Mouse (Mus musculus): ENCODE measurements around the gene Cep170b.

Gene Cep170b

GRCm38 (mm10) chr12:112764141-112764540 is 43.9 kb downstream of the Cep170b start:
- no peak for DNase-seq (ENCODE audit: low spot score in 2 of 2)

GRCm38 (mm10) chr12:112764991-112765390 is 44.7 kb downstream of the Cep170b start:
- no peak for DNase-seq (ENCODE audit: low spot score in 2 of 2)

- no peak for DNase-seq (ENCODE audit: low spot score in 2 of 2)
These were observed 46.3 kb downstream of the Cep170b start for GRCm38 (mm10) chr12:112766586-112766985.

- no peak for DNase-seq (ENCODE audit: low spot score in 2 of 2)
These were observed 47.0 kb downstream of the Cep170b start for GRCm38 (mm10) chr12:112767036-112767890.

- no peak for DNase-seq (ENCODE audit: low spot score in 2 of 2)
These were observed 47.9 kb downstream of the Cep170b start for GRCm38 (mm10) chr12:112768166-112768565.

GRCm38 (mm10) chr12:112769031-112769430 is 48.8 kb downstream of the Cep170b start:
- no peak for DNase-seq (ENCODE audit: low spot score in 2 of 2)

GRCm38 (mm10) chr12:112769751-112770150 is 49.5 kb downstream of the Cep170b start:
- no peak for DNase-seq (ENCODE audit: low spot score in 2 of 2)

GRCm38 (mm10) chr12:112770396-112770795 is 50.1 kb downstream of the Cep170b start:
- DNase-seq (ENCODE audit: low spot score in 2 of 2): no peak

- no peak for DNase-seq (ENCODE audit: low spot score in 2 of 2)
These were observed 52.1 kb downstream of the Cep170b start for GRCm38 (mm10) chr12:112772306-112772705.

GRCm38 (mm10) chr12:112773366-112773765 is 53.1 kb downstream of the Cep170b start:
- no peak for DNase-seq (ENCODE audit: low spot score in 2 of 2)

- DNase-seq (ENCODE audit: low spot score in 2 of 2): no peak
These were observed 53.8 kb downstream of the Cep170b start for GRCm38 (mm10) chr12:112774026-112774425.

GRCm38 (mm10) chr12:112774481-112774880 is 54.2 kb downstream of the Cep170b start:
- no peak for DNase-seq (ENCODE audit: low spot score in 2 of 2)

- DNase-seq (ENCODE audit: low spot score in 2 of 2): no peak
These were observed 70.8 kb downstream of the Cep170b start for GRCm38 (mm10) chr12:112791026-112791425.

GRCm38 (mm10) chr12:112793601-112794355 is 73.5 kb downstream of the Cep170b start:
- no peak for DNase-seq (ENCODE audit: low spot score in 2 of 2)

- no peak for DNase-seq (ENCODE audit: low spot score in 2 of 2)
These were observed 74.1 kb downstream of the Cep170b start for GRCm38 (mm10) chr12:112794356-112794816.

GRCm38 (mm10) chr12:112794998-112795397 is 74.7 kb downstream of the Cep170b start:
- DNase-seq (ENCODE audit: low spot score in 2 of 2): no peak

- DNase-seq (ENCODE audit: low spot score in 2 of 2): no peak
These were observed 75.3 kb downstream of the Cep170b start for GRCm38 (mm10) chr12:112795466-112796104.

All from cerebellum, postnatal 4 days (tissue).